Mouse (Mus musculus): ENCODE measurements around the gene Il17rc. TPM values are rescaled to one million over a fixed set of nuclear protein-coding genes. Genes with fewer than 3 reads are reported as not detected.

Gene Il17rc
- total RNA-seq, 2 experiments from 2014 or later: 4.2 to 4.7 TPM

DNA sequence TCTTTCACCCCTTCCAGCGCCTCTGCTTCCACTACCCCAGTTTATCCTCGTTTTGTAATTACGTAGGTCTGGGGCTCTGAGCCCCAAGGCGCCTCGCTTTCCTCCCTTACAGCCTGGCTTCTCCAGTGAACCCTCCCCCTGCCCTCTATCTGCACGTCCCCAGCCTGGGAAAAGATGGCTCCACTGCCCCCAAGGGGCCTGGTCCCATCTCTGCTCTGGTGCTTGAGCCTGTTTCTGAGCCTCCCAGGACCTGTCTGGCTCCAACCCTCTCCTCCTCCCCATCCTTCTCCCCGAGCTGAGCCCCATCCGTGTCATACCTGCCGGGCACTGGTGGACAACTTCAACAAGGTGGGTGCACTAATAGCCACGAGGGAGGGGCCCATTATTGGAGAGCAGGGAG lies 12.5 kb downstream of the Il17rc start:
- intact Hi-C loops (cut with DNase I): loop anchor here (5.0 kb wide), 2 partner anchors 39 to 41 kb away; partner anchors contain the start of gene Jagn1
- TF ChIP-seq CTCF (IDR thresholded peaks at IDR 0.05): no peak
- DNase-seq: no peak
- peak overlapping the region; percentile 98 for H3K27ac ChIP-seq
- peak overlapping the region; percentile 81 for H3K4me3 ChIP-seq

- Histone ChIP-seq H3K4me3 (peak overlapping the region; percentile 42), H3K27ac (peak overlapping the region; percentile 82)
- TF ChIP-seq CTCF (IDR thresholded peaks at IDR 0.05): no peak
- intact Hi-C loops (cut with DNase I): loop anchor here (5.0 kb wide), 1 partner anchor 115 kb away; the partner anchor contains the start of genes Brk1 and Fancd2os
- DNase-seq: peak; percentile 52
Observed at GRCm38 (mm10) chr6:113487125-113487576, 15.9 kb downstream of the Il17rc start.

GRCm38 (mm10) chr6:113489410-113489809 lies 18.2 kb downstream of the Il17rc start:
- TF ChIP-seq CTCF (IDR thresholded peaks at IDR 0.05): no peak
- H3K4me3 ChIP-seq: no peak overlapping the region
- no peak overlapping the region for H3K27ac ChIP-seq
- no peak for DNase-seq
- intact Hi-C loops (cut with DNase I): loop anchor here (5.0 kb wide), 1 partner anchor 113 kb away; the partner anchor contains the start of genes Brk1 and Fancd2os

DNA sequence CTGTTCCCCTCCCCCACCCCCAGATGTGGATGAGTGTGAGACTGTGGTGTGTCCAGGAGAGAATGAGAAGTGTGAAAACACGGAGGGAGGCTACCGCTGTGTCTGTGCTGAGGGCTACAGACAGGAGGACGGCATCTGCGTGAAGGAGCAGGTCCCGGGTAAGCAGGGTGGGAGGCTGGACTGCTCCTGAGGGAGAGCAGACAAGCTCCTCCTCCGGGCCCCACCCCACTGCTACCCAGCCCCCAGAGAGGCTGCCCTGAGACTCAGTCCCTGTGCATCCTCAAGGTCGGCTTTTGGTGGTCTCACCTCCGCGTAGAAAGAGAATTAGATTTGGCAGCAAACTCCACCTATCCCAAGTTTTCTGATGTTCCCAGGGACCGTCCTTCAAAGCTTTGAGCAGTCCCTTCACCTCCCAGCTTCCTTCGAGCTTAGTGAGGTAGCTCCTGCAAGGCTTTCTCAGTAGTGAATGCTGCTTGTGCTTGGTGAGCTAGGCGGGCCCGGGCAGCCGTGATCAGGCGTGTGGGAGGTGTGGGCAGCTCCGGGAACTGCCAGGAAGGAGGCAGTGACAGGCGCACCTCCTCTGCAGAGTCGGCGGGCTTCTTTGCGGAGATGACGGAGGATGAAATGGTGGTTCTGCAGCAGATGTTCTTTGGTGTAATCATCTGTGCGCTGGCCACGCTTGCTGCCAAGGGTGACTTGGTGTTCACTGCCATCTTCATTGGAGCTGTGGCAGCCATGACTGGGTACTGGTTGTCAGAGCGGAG lies 21.1 kb downstream of the Il17rc start:
- TF ChIP-seq CTCF (IDR thresholded peaks at IDR 0.05): no peak
- Histone ChIP-seq H3K4me3 (no peak overlapping the region), H3K27ac (no peak overlapping the region)
- intact Hi-C loops (cut with DNase I): no loop called here
- DNase-seq: no peak

- Histone ChIP-seq H3K4me3 (peak overlapping the region; percentile 76), H3K27ac (peak overlapping the region; percentile 82)
- peak; percentile 75 for TF ChIP-seq CTCF (IDR thresholded peaks at IDR 0.05)
- intact Hi-C loops (cut with DNase I): loop anchor here (1.0 kb wide), 1 partner anchor 25 kb away; no protein-coding TSS in a partner anchor
- DNase-seq: peak; percentile 88
Observed at GRCm38 (mm10) chr6:113494258-113494788, 23.1 kb downstream of the Il17rc start.

- intact Hi-C loops (cut with DNase I): no loop called here
Observed at GRCm38 (mm10) chr6:113495071-113495675, 23.9 kb downstream of the Il17rc start.

DNA sequence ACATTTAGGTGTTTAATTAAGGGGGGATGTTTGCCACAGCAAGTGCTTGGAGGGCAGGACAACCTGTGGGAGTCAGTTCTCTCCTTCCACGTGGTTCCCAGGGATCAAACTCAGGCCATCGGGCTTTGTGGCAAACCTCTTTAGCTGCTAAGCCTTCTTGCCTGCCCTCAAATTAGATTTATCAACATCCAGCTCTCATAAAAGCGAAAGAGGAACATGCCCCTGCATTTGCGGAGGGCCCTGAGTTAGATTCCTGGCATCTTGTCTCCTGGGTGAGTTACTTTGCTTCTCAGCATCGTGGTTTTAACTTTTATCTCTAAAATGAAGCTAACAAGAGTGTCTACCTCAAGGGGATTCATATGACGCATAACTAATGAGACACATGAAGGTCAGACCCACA lies 28.1 kb downstream of the Il17rc start:
- H3K27ac ChIP-seq: peak overlapping the region; percentile 50; the same call in 1 of the 2 replicates
- H3K4me3 ChIP-seq: no peak overlapping the region
- intact Hi-C loops (cut with DNase I): no loop called here
- no peak for DNase-seq
- TF ChIP-seq CTCF (IDR thresholded peaks at IDR 0.05): no peak

More at GRCm38 (mm10) chr6:113495071-113495675, 23.9 kb downstream of the Il17rc start:
- DNase-seq: peak; percentile 47
- Histone ChIP-seq H3K27ac (peak overlapping the region; percentile 82), H3K4me3 (peak overlapping the region; percentile 76)
- TF ChIP-seq CTCF (IDR thresholded peaks at IDR 0.05): no peak

GRCm38 (mm10) chr6:113501388-113502084 lies 30.3 kb downstream of the Il17rc start, which contains the start of gene Prrt3:
Gene Prrt3 (minus strand): TSS chr6:113501931.
- no peak for DNase-seq
- TF ChIP-seq CTCF (IDR thresholded peaks at IDR 0.05): no peak
- Histone ChIP-seq H3K4me3 (peak within 1 kb of the TSS; percentile 32), H3K27ac (no peak within 1 kb of the TSS)
- intact Hi-C loops (cut with DNase I): no loop called here

DNA sequence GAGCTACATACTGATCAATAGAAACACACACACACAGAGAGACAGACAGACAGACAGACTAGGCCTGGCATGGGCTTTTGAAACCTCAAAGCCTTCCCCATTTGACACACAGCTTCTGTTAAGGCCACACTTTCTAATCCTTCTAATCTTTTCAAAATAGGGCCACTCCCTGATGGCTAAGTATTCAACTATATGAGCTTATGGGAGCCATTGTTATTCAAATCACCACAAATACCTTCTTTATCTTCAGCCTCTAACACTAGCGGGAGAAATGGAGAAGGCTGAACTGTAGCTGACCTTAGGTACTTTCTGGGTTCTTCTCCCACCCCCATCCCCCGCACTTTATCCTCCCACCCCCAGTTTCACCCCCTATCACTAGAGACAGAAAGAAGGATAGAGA lies 31.6 kb downstream of the Il17rc start:
- no peak overlapping the region for H3K4me3 ChIP-seq
- no peak for DNase-seq
- TF ChIP-seq CTCF (IDR thresholded peaks at IDR 0.05): no peak
- intact Hi-C loops (cut with DNase I): no loop called here
- H3K27ac ChIP-seq: no peak overlapping the region

DNA sequence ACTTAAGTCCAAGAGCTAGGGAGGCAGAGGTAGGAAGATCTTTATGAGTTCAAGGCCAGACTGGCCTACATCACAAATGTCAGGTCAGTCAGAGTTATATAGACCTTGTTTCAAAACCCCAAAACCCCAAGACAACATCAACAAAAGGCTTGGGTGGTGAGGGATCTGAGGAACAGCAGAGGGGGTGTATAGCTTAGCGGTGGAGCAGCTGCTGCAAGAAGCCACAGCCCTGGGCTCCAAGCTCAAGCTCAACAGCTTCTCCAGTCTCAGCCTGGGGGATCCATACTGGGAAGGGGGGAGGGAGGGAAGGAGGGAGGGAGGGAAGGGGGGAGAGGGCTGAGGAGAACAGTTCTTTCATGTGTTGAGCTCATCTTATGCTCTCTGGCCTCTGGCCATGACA lies 34.5 kb downstream of the Il17rc start:
- H3K27ac ChIP-seq: no peak overlapping the region
- intact Hi-C loops (cut with DNase I): no loop called here
- TF ChIP-seq CTCF (IDR thresholded peaks at IDR 0.05): no peak
- no peak for DNase-seq
- no peak overlapping the region for H3K4me3 ChIP-seq

DNA sequence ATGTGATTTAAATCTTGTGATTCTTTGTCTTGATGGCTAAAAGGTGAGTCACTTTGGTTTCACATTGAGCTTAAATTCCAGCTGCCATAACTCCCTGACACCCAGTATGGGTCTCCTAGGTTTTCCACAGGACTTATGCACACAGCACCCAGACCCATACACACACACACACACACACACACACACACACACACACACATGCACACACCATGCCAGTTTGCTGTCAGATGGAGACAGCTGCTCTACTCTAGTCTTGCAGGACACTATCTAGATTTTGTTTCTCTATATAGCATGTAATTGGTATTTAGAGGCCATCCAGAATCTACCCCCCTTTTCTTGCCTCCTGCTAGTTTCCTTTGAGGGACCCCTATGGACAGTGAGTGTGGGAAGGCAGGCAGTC lies 35.9 kb downstream of the Il17rc start:
- no peak for DNase-seq
- Histone ChIP-seq H3K27ac (no peak overlapping the region), H3K4me3 (no peak overlapping the region)
- intact Hi-C loops (cut with DNase I): no loop called here
- TF ChIP-seq CTCF (IDR thresholded peaks at IDR 0.05): no peak

DNA sequence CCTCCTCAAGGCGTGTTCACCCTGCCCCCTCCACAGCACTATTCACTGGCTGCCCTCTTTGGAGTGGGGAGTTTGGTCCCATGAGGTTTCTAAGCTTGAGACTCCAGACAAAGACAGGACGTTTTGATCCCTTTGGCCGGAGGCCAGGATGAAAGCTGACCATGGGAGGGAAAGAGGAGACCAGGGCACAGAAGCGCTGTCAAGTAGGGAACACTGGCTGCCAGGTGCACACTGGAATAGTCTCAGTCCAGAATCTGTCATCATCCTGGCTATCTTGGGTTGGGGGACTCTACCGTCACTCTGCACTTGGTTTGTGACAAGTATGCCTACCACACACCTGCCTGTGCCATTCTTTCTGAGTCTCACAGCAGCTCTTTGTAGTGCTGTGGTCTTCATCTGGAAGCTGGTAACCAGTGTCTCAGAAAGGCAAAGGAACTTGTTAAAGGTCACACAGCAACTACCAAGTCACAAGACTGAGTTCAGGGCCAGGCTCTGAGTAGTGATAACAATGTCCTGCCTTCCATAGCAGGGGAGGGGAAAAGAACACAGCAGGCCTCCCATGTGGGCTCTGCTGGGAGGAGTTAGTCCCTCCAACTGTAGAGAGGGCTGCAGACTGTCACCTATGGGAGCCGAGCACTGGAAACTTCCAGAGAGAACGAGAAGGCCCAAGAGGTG lies 37.2 kb downstream of the Il17rc start:
- Histone ChIP-seq H3K4me3 (peak overlapping the region; percentile 31), H3K27ac (peak overlapping the region; percentile 89)
- TF ChIP-seq CTCF (IDR thresholded peaks at IDR 0.05): no peak
- intact Hi-C loops (cut with DNase I): no loop called here
- DNase-seq: peak; percentile 85
